Mouse (Mus musculus): ENCODE measurements around the gene Nod1.

The Nod1 gene

DNA sequence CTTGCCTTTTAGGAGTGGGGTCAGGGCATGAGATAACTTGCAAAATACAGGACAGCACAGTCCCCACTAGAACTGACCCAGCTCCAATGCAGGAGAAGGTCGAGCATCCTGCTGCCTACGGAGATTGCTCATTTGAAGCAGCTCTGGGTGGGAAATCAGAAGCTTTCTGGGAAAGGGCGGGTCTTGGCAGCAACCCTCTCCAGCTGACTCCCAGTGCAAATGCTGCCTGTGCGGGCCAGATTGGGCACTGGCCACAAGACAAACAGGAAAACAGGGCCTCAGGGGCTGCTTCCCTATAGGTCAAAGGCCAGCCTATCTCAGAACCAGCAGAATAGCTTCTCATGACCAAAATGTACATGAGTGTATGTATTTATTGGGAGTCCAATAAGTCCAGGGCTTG is 32.8 kb downstream of the Nod1 start:
- DNase-seq (ENCODE audit: low spot score in 2 of 2), result no peak

DNA sequence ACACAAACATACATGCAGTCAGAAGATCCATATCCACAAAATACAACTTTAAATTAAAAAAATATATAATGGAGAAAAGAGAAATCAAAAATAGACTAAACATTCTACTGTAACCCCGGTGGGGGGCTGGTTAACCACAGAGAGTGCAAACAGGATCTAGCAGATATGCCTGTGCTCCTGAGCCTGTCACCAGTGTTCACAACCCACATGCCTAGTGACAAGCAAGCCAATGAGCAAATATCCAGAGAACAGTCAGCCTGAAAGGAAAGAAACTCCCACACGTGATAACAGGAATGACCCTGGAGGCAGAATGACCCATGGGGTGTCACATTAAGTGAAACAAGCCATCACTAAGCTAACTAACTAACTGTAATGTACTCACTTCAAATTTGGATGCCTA is 35.9 kb downstream of the Nod1 start:
- DNase-seq (ENCODE audit: low spot score in 2 of 2), result no peak

- peak in 1 of 2 experiments; percentile 40 for DNase-seq (ENCODE audit: low spot score in 2 of 2)
Measured at GRCm38 (mm10) chr6:54934930-54935329, 37.5 kb downstream of the Nod1 start.

DNA sequence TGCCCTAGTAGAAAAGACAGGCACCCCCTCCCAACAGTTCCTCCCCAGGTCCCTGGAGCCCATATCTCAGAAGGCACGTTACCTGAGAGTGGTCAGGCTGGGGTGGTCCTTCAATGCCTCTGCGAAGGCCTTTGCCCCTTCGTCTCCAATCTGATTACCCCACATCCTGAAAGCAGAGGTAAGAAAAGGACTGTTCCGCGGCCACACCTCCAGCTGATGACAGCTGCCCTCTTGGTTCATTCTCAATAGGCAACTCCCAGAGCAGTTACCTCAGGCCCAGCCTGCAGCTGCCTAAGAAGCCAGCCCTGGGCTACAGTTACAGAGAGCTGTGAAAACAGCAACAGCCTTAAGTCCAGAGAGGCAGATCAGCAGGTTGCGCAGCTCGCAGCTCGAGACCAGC is 38.1 kb downstream of the Nod1 start:
- DNase-seq (ENCODE audit: low spot score in 2 of 2), result peak; percentile 15 to 47

DNA sequence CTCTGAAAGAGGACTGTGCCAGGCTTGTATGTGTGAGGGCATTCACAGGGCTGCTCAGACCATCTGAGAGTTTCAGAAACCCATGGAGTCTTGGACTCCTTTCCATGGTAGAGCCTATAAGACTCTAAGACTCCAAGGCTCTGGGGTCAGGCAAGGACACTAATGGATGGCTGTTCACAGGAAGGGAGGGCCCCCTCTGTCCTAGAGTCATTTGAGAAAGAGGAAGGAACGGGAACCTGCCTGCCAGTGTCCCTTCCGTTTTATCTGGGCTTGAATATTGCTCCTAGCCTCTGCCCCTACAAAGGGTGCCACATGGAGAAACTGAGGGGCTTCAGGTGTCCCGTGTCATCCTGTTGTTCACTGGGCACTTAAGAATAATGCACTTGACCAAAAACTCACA is 38.5 kb downstream of the Nod1 start:
- peak; percentile 11 to 47 for DNase-seq (ENCODE audit: low spot score in 2 of 2)

DNA sequence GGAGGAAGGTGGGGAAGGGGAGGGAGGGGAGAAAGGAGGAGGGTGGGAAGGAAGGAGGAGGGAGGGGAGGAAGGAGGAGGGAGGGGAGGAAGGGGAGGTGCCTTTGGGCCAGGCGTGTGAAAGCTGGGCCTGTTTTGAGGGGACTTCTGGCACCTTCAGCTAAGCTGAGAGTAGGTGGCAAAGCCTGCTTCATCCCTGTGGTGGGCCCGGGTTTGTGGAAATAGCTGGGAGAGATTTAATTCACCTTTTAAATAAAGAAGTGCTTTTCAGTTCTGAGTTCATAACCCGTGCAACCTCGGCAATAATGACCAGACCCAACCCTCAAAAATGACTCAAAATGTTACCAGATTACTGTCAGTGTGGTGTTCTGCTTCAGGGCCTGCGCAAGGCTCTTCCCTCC is 39.2 kb downstream of the Nod1 start:
- DNase-seq (ENCODE audit: low spot score in 2 of 2), result peak in 1 of 2 experiments; percentile 9

DNA sequence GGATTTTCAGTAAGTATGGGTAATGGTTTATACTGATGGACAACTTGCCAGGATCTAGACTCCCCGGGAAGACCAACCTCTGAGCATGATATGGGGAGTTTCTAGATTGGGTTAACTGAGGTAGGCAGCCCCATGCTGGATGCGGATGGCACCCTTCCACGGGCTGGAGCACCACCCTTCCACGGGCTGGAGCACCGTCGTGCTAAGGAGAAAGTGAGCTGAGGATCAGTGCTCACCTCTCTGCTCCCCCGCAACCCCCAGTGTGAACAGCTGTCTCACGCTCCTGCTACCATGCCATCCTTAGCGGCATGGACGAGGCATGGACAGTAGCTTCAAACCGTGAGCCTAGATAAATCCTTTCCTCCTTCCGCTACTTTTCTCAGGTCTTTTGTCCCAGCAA is 39.9 kb downstream of the Nod1 start:
- DNase-seq (ENCODE audit: low spot score in 2 of 2), result peak; percentile 9 to 54

- DNase-seq (ENCODE audit: low spot score in 2 of 2), result no peak
Measured at GRCm38 (mm10) chr6:54931641-54932040, 40.8 kb downstream of the Nod1 start.

DNA sequence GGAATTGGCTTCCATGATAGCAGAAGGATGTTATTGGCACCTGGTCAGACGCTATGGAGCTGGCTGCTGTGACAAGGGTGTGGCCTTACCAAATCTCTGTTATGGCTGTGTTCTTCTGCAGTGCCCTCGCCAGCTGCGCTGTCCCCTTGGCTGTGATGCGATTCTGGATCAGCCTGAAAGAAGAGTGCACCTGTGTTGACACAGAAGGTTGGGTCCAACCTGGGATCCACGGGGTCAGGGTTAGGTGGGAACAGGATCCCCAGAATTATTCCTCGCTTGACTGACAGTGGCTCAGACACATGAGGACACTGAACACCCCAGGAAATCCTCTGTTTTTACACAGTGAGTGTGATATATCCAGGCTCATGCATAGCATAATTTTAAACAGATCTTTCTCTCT is 44.5 kb downstream of the Nod1 start:
- no peak for DNase-seq (ENCODE audit: low spot score in 2 of 2)

DNA sequence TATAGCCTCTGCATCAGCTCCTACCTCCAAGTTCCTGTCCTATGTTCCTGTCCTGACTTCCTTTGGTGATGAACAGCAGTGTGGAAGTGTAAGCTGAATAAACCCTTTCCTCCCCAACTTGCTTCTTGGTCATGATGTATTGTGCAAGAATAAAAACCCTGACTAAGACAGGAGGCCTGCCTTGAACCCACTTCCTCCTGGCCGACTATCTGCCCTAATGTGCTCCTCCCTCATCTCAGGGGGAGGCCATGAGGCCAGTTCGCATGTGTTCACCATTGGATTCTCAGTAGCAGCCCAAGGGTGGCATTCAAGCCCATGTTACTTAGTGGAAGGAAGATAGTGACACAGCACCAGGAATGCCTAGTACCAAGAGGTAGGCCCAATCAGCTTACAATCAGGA is 45.5 kb downstream of the Nod1 start:
- peak in 1 of 2 experiments; percentile 29 for DNase-seq (ENCODE audit: low spot score in 2 of 2)

- DNase-seq (ENCODE audit: low spot score in 2 of 2), result peak in 1 of 2 experiments; percentile 30
Measured at GRCm38 (mm10) chr6:54925736-54926440, 46.5 kb downstream of the Nod1 start.

DNA sequence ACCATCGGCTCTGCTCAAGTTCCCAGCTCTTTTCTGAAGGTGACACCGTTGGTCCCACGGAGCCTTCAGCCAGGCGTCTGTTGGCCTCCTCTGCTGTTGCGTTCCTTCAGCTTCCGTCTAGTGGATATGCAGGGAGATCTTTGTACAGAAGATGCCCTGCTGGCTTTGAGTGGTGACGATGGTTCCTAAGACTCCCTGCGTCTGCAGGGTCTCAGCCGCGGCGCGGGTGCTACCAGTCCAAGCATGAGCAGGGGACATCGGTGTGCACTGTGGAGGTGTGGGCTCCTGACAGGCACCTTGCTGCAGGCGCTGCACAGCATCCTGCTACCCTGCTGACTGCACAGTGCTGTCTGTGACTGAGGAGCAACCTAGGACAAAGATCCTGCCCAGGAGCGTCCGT is 47.9 kb downstream of the Nod1 start:
- peak in 1 of 2 experiments; percentile 52 for DNase-seq (ENCODE audit: low spot score in 2 of 2)

DNA sequence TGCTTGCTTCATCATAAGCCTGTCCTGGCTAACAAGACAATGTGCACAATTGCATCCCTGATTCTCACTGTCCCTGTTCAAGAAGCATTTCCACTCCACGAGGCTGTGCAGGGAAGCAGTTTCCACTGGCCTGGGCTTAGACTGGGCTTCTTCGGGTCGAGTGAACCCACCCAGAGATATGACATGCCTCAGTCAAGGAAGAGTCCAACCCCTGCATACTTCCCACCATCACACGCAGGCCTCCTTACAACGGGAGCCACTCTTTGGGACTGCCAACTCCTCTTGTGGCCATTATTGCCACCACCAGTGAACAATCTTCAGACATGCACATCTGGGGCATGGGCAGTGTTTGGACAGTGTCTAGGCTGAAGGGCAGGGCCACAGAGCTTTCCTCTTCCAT is 53.9 kb downstream of the Nod1 start:
- no peak for DNase-seq (ENCODE audit: low spot score in 2 of 2)

- DNase-seq (ENCODE audit: low spot score in 2 of 2), result peak; percentile 22 to 59
Measured at GRCm38 (mm10) chr6:54917523-54917922, 54.9 kb downstream of the Nod1 start.

- peak; percentile 10 to 42 for DNase-seq (ENCODE audit: low spot score in 2 of 2)
Measured at GRCm38 (mm10) chr6:54916941-54917340, 55.5 kb downstream of the Nod1 start.

DNA sequence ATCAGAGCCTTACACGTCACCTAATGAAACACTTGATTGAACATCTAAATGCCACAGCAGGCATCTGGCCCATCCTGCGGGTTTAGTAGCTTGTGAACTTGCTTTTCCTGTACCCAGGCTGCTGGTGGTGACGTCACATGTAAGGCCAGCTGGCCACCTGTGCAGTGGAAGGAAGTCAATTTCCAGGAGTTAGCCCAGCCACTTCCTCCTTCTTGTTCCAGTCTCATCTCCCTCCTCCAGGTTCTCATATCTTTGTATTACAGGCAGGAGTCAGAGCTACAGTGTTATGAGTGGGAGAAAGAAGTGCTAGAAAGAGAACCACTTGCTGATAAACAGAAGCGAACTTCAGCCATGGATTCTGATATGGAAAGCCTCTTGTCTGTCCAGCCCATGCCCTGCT is 56.2 kb downstream of the Nod1 start:
- DNase-seq (ENCODE audit: low spot score in 2 of 2), result peak; percentile 12 to 52

GRCm38 (mm10) chr6:54914977-54915376 is 57.4 kb downstream of the Nod1 start:
- peak; percentile 15 to 53 for DNase-seq (ENCODE audit: low spot score in 2 of 2)

DNA sequence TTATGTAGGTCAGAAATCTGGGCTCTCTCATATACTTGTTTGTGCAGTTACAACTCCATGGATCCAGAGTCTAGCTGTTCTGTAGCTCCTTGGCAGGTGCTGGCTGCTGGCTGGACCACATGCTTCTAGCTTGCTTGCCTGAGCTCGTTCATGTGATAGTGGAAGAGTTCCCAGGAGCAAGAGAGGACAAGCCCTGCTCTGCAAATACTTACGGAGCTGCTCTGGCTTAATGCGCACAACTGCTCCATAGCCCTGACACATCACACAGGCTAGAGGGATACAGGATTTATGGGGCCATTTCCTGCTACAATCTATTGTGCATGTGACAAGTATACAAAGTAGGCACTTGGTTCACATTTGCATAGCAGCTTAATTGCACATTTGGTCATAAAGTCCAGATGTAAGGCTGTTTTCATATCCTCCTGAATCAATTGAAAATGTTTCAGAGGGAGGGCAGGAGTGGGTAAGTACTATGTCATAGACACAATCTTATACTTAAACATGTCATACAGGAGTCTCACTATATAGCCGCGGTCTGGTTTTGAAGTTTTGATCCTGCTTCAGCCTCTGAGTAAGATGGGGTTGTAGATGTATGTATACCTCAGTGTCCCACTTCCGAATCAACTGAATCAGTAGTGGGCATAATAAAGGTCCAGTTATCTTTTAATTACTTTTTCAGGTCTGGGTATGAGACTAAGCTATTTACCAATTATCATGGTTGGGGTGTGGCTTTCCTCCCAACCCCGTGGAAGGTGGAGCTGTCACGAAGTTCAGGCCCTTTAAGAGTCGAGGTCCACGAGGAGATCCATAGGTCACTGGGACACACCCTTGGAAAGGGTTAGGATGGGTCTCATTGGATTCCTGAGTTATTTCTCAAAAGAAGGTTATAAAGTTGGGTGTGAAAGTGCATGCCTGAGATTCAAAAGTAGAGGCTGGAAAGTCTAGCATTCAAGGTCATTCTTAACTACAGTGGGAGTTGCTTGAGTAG is 66.1 kb downstream of the Nod1 start:
- DNase-seq (ENCODE audit: low spot score in 2 of 2), result no peak

- DNase-seq (ENCODE audit: low spot score in 2 of 2), result no peak
Measured at GRCm38 (mm10) chr6:54902547-54902946, 69.9 kb downstream of the Nod1 start.

DNA sequence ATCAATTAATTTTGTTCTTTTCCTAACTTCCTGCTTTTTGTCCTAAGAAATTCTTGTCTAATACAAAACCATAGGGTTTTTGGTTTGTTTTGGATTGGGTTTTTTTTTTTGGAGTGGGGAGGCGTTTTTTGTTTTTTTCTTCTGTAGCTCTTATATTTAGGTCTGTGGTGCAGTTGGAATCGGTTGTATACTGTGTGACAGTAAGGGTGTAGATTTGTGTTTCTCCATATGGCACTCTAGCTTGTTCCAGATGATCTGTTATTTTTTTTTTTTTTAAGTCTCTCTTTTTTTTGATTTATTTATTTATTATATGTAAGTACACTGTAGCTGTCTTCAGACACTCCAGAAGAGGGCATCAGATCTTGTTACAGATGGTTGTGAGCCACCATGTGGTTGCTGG is 72.2 kb downstream of the Nod1 start:
- no peak for DNase-seq (ENCODE audit: low spot score in 2 of 2)

DNA sequence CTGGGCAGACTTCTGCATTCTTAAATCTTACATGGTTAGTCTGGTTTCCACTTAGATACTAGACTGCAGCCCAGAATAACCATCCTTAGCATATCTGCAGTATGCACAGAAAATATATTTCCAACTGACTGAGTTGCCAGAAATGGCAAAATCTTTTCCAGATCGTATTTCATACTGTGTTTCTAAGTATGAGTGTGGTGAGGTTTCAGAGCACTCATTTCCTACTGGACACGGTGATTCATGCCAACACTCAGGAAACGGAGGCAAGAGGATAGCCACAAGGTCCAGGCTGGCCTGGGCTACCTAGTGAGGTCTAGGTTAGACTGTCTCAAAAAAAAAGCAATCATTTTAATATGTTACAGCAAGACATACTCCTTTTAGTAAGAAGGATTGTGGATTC is 81.0 kb downstream of the Nod1 start:
- DNase-seq (ENCODE audit: low spot score in 2 of 2), result no peak

GRCm38 (mm10) chr6:54890221-54890620 is 82.2 kb downstream of the Nod1 start:
- no peak for DNase-seq (ENCODE audit: low spot score in 2 of 2)

DNA sequence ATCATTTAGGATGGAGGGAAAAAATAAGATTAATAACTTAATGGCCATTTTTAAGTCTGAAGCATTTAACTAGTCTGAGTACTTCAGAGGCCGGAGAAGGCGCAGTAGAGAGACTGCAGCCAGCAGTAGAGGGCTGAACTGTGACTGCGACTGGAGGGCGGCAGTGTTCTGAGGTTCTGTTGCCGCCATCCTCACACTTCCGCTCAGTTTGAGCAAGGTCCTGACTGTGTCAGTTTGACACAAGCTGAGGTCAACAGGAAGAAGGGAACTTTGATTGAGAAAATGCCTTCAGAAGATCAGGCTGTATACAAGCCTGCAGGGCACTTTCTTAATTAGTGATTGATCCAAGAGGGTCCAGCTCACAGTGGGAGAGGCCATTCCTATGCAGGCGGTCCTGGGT is 86.2 kb downstream of the Nod1 start:
- no peak for DNase-seq (ENCODE audit: low spot score in 2 of 2)
